Comparison of ENCODE assay signal across 22 mouse cellular contexts in genomic region chr7:135545957-135546356, GRCm38 (mm10). TPM values are rescaled to one million over a fixed set of nuclear protein-coding genes. Genes with fewer than 3 reads are reported as not detected.
A peak's percentile ranks its signal among the peaks of the same experiment; 100 is the strongest.
DNase-seq lines count a peak whose midpoint lies in the region; ATAC-seq and TF ChIP-seq lines count a peak whose summit lies in the region.
"Had no signal": no experiment of that assay in that cellular context is flagged by ENCODE, and none has a peak within 500 bp of the region (broad histone marks: within the 10 kb centered on the region; RNA-seq: fewer than 3 reads in every experiment).

No protein-coding gene starts in this region.

- TF ChIP-seq EP300 in lung, postnatal 0 days (IDR thresholded peaks at IDR 0.05): peak; percentile 75

- H3K9ac ChIP-seq in lung, embryonic 15.5 days: no peak overlapping the region
- H3K9ac ChIP-seq in lung, postnatal 0 days (replicated peaks; ENCODE audit: low read depth): no peak overlapping the region
- H3K9ac ChIP-seq in kidney, embryonic 14.5 days (ENCODE audit: low read depth, low read length): no peak overlapping the region
- H3K9ac ChIP-seq: embryonic facial prominence, embryonic 15.5 days; forebrain, embryonic 15.5 days; hindbrain, embryonic 12.5 days had no signal

- 0 out of 2 replicates have a peak overlapping the region, but pooled peaks have one; percentile 8 for H3K4me2 ChIP-seq in lung, embryonic 15.5 days
- H3K4me2 ChIP-seq in lung, postnatal 0 days (replicated peaks; ENCODE audit: low read depth, low read length): no peak overlapping the region
- H3K4me2 ChIP-seq in kidney, embryonic 14.5 days (replicated peaks; ENCODE audit: low read depth, low read length): no peak overlapping the region
- H3K4me2 ChIP-seq: embryonic facial prominence, embryonic 15.5 days; forebrain, embryonic 15.5 days; hindbrain, embryonic 12.5 days had no signal

- H3K4me1 ChIP-seq in lung, adult 2 months (ENCODE audit: control insufficient read depth, insufficient read depth, low read length): no peaks in the 10 kb centered on the region
- H3K4me1 ChIP-seq in lung, embryonic 15.5 days: peaks cover 18% of the 10 kb centered on the region
- peaks cover 4% of the 10 kb centered on the region; the same call in 1 of the 2 replicates for H3K4me1 ChIP-seq in lung, postnatal 0 days (ENCODE audit: insufficient read depth, low read depth, low read length)
- H3K4me1 ChIP-seq in kidney, embryonic 14.5 days (ENCODE audit: control insufficient read depth, insufficient read depth, low read length): 0 out of 2 replicates have a peak, but pooled peaks cover 2% of the 10 kb centered on the region
- H3K4me1 ChIP-seq: forebrain, embryonic 10.5 days; forebrain, embryonic 15.5 days had no signal

- no peaks in the 10 kb centered on the region for H3K27me3 ChIP-seq in lung, embryonic 15.5 days
- H3K27me3 ChIP-seq in lung, postnatal 0 days (replicated peaks; ENCODE audit: insufficient read depth, low read length): no peaks in the 10 kb centered on the region
- no peaks in the 10 kb centered on the region for H3K27me3 ChIP-seq in kidney, embryonic 14.5 days (ENCODE audit: control insufficient read depth, insufficient read depth, low read length)
- H3K27me3 ChIP-seq: forebrain, embryonic 15.5 days; hindbrain, embryonic 12.5 days had no signal

- TF ChIP-seq POLR2A in lung, adult 2 months (IDR thresholded peaks at IDR 0.05; ENCODE audit: borderline replicate concordance, extremely low read depth, low read depth, low read length): no peak

- H3K27ac ChIP-seq in lung, embryonic 15.5 days: peak overlapping the region; percentile 69
- no peak overlapping the region for H3K27ac ChIP-seq in lung, postnatal 0 days (ENCODE audit: low read length)
- no peak overlapping the region for H3K27ac ChIP-seq in kidney, embryonic 14.5 days (ENCODE audit: low read depth, low read length)
- H3K27ac ChIP-seq: embryonic facial prominence, embryonic 15.5 days; forebrain, embryonic 10.5 days; forebrain, embryonic 15.5 days; hindbrain, embryonic 12.5 days had no signal

- H3K9me3 ChIP-seq in lung, embryonic 15.5 days: no peaks in the 10 kb centered on the region
- no peaks in the 10 kb centered on the region for H3K9me3 ChIP-seq in lung, postnatal 0 days (ENCODE audit: low read length)
- no peaks in the 10 kb centered on the region for H3K9me3 ChIP-seq in kidney, embryonic 14.5 days (ENCODE audit: control insufficient read depth, low read length)
- H3K9me3 ChIP-seq: embryonic facial prominence, embryonic 15.5 days; forebrain, embryonic 10.5 days; forebrain, embryonic 15.5 days; G1E; hindbrain, embryonic 12.5 days had no signal

- H3K4me3 ChIP-seq in lung, adult 2 months (replicated peaks; ENCODE audit: extremely low read depth, low read depth, low read length): no peak overlapping the region
- H3K4me3 ChIP-seq in lung, embryonic 15.5 days: no peak overlapping the region
- no peak overlapping the region for H3K4me3 ChIP-seq in lung, postnatal 0 days (ENCODE audit: low read depth, low read length)
- H3K4me3 ChIP-seq in kidney, embryonic 14.5 days (ENCODE audit: low read length): no peak overlapping the region
- H3K4me3 ChIP-seq: embryonic facial prominence, embryonic 15.5 days; erythroblast, embryonic 14.5 days; forebrain, embryonic 10.5 days; forebrain, embryonic 15.5 days; hindbrain, embryonic 12.5 days had no signal

- WGBS in lung, adult 2 months: 58% methylated on average over 7 of the region's 7 CpGs
- 45% methylated on average over 7 of the region's 7 CpGs for WGBS in lung, embryonic 15.5 days
- WGBS in lung, postnatal 0 days: 44% methylated on average over 7 of the region's 7 CpGs
- WGBS in kidney, embryonic 14.5 days: 43% methylated on average over 7 of the region's 7 CpGs

- TF ChIP-seq CTCF in lung, adult 2 months (IDR thresholded peaks at IDR 0.05; ENCODE audit: insufficient read depth, low read length): no peak
- no peak for TF ChIP-seq CTCF in lung, postnatal 0 days (IDR thresholded peaks at IDR 0.05)

- DNase-seq in lung, adult 18-20 months: peak; percentile 29 to 41
- no peak for DNase-seq in lung, adult 2 months
- DNase-seq in lung, postnatal 0 days (ENCODE audit: low spot score): peak; percentile 80
- DNase-seq in lung, postnatal 4 days: peak; percentile 8 to 57
- DNase-seq in adrenal gland, adult (ENCODE audit: inconsistent age in 2 of 2, low spot score in 1 of 2): no peak
- DNase-seq: adrenal gland, postnatal 14 days; cerebellum, adult 11-12 months; cerebellum, adult 9-10 months; cerebellum, postnatal 36 days; gastrocnemius, postnatal 36 days; heart, postnatal 10 days; heart, postnatal 4 days had no signal

- ATAC-seq in lung, embryonic 15.5 days (ENCODE audit: borderline replicate concordance, extremely low read depth, low FRiP score, low TSS enrichment): peak; percentile 43
- peak; percentile 95 for ATAC-seq in lung, postnatal 0 days
- ATAC-seq in kidney, embryonic 14.5 days (ENCODE audit: low FRiP score, low TSS enrichment): no peak
- ATAC-seq: forebrain, embryonic 15.5 days; hindbrain, embryonic 16.5 days had no signal

- H3K36me3 ChIP-seq in lung, embryonic 15.5 days: no peaks in the 10 kb centered on the region
- H3K36me3 ChIP-seq in lung, postnatal 0 days (ENCODE audit: insufficient read depth, low read length): no peaks in the 10 kb centered on the region
- no peaks in the 10 kb centered on the region for H3K36me3 ChIP-seq in kidney, embryonic 14.5 days (ENCODE audit: control insufficient read depth, insufficient read depth, low read length)
- H3K36me3 ChIP-seq: embryonic facial prominence, embryonic 15.5 days; forebrain, embryonic 10.5 days; forebrain, embryonic 15.5 days; hindbrain, embryonic 12.5 days had no signal

RNA-seq across cellular contexts. Expression of gene Ptpre, which starts 8.7 kb away (rescaled TPM):
- 17.1 and 21.4 TPM in 2 replicates for polyA plus RNA-seq in lung, adult 2 months (2012; rRNA removed)
- polyA plus RNA-seq in lung, embryonic 15.5 days (2015; fragmentation: Nextera tagmentation; extraction: Ambion mirVana): 1.7 and 2.2 TPM in 2 replicates
- polyA plus RNA-seq in lung, postnatal 0 days (2015; fragmentation: Nextera tagmentation; extraction: Ambion mirVana): 8.6 and 8.7 TPM in 2 replicates
- 1.6 and 2.0 TPM in 2 replicates for polyA plus RNA-seq in kidney, embryonic 14.5 days (2014; fragmentation: Nextera tagmentation; extraction: Ambion mirVana)

RNA-seq across cellular contexts. Expression of gene Clrn3, which starts 17.5 kb away (rescaled TPM):
- polyA plus RNA-seq in lung, adult 2 months (2012; rRNA removed): 0.12 TPM in 1 of 2 replicates, not detected in the other
- polyA plus RNA-seq in lung, embryonic 15.5 days (2015; fragmentation: Nextera tagmentation; extraction: Ambion mirVana): 0.04 TPM in 1 of 2 replicates, not detected in the other
- not detected in 2 replicates for polyA plus RNA-seq in lung, postnatal 0 days (2015; fragmentation: Nextera tagmentation; extraction: Ambion mirVana)
- polyA plus RNA-seq in kidney, embryonic 14.5 days (2014; fragmentation: Nextera tagmentation; extraction: Ambion mirVana): 2.8 and 4.4 TPM in 2 replicates
- polyA plus RNA-seq: embryonic facial prominence, embryonic 15.5 days; erythroblast, embryonic 14.5 days; forebrain, embryonic 10.5 days; forebrain, embryonic 15.5 days; G1E; heart, embryonic 14.5 days; hindbrain, embryonic 12.5 days; hindbrain, embryonic 16.5 days had no signal

Comparison
In these comparisons a context has a peak if more than half of its experiments do, and no peak if none do; other contexts are left out.
1. DNase-seq: peak in lung, adult 18-20 months (2 of 2), lung, postnatal 0 days (single experiment) and lung, postnatal 4 days (2 of 2); none in lung, adult 2 months (single experiment) and adrenal gland, adult (0 of 2).